Mouse (Mus musculus) C2C12 (cell line): ENCODE data around the gene Zfp322a.
"Not testable (repeated sequence)": the region's sequence is repeated elsewhere in the genome, so short reads cannot be mapped to it uniquely, and the experiment has no call there.

Experiments used
- CTCF ChIP-seq: IDR thresholded peaks from one replicate; pipeline ENCODE4 v1.5.1; 2011; ENCODE audit not compliant: control insufficient read depth, insufficient read depth, insufficient read length
- MAX ChIP-seq: IDR thresholded peaks from one replicate; pipeline ENCODE4 v1.6.1; 2011; ENCODE audit warnings: mild to moderate bottlenecking, control low read depth
- MYOG ChIP-seq: IDR thresholded peaks from one replicate; pipeline ENCODE4 v1.6.1; 2011; ENCODE audit not compliant: control insufficient read depth, insufficient read length; ENCODE audit errors: extremely low read depth
- USF1 ChIP-seq: IDR thresholded peaks from one replicate; pipeline ENCODE4 v1.6.1; 2011; ENCODE audit warnings: low read depth, mild to moderate bottlenecking, control low read depth, moderate library complexity

DNA sequence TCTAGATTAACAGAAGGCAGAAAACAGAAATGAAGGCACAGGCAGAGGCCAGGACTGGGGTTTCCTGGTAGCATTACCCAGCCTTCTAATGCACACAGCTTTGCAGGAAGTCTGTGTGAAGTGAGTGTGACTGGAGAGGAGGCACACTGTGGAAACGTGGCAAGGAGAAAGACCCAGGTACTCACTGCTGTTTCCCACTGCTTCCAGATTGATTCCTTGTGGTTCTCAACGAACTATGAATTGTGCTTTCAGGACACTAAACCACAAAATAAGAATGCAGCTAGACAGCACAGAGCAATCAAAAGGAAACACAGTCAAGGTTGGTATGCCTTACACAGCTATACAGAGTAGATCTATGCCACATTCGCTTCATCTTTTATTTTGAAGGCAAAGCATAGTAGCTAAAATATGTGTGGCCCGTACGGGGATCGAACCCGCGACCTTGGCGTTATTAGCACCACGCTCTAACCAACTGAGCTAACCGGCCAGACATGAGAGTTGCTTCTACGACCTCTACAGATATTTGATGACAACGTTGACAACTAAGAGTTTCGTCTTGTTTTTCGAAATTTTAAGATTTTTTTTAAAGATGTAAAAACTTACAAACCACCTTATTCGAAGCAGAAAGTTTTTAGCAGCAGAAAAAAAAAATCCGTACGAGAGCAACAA is 60.2 kb downstream of the Zfp322a start:
- TF ChIP-seq CTCF, MYOG, MAX, USF1: not testable (repeated sequence)
